Mouse (Mus musculus): ENCODE data around the gene Fat2.

The Fat2 gene

GRCm38 (mm10) chr11:55239496-55239895 lies 96.9 kb downstream of the Fat2 start:
- DNase-seq (ENCODE audit: low spot score), result no peak

GRCm38 (mm10) chr11:55236815-55237214 lies 99.5 kb downstream of the Fat2 start:
- no peak for DNase-seq (ENCODE audit: low spot score)

- no peak for DNase-seq (ENCODE audit: low spot score)
Measured at GRCm38 (mm10) chr11:55234791-55235190, 101.6 kb downstream of the Fat2 start.

- no peak for DNase-seq (ENCODE audit: low spot score)
Measured at GRCm38 (mm10) chr11:55234288-55234687, 102.1 kb downstream of the Fat2 start.

GRCm38 (mm10) chr11:55231034-55231433 lies 105.3 kb downstream of the Fat2 start:
- DNase-seq (ENCODE audit: low spot score), result no peak

GRCm38 (mm10) chr11:55221306-55221705 lies 115.1 kb downstream of the Fat2 start:
- DNase-seq (ENCODE audit: low spot score), result no peak

GRCm38 (mm10) chr11:55218473-55218872 lies 117.9 kb downstream of the Fat2 start:
- no peak for DNase-seq (ENCODE audit: low spot score)

- no peak for DNase-seq (ENCODE audit: low spot score)
Measured at GRCm38 (mm10) chr11:55217880-55218279, 118.5 kb downstream of the Fat2 start.

GRCm38 (mm10) chr11:55217418-55217817 lies 118.9 kb downstream of the Fat2 start:
- DNase-seq (ENCODE audit: low spot score), result no peak

GRCm38 (mm10) chr11:55216830-55217229 lies 119.5 kb downstream of the Fat2 start:
- no peak for DNase-seq (ENCODE audit: low spot score)

- DNase-seq (ENCODE audit: low spot score), result peak; percentile 16
Measured at GRCm38 (mm10) chr11:55216061-55216460, 120.3 kb downstream of the Fat2 start.

- peak; percentile 53 for DNase-seq (ENCODE audit: low spot score)
Measured at GRCm38 (mm10) chr11:55214978-55215377, 121.4 kb downstream of the Fat2 start.

GRCm38 (mm10) chr11:55214161-55214560 lies 122.2 kb downstream of the Fat2 start:
- no peak for DNase-seq (ENCODE audit: low spot score)

- DNase-seq (ENCODE audit: low spot score), result no peak
Measured at GRCm38 (mm10) chr11:55213518-55213917, 122.8 kb downstream of the Fat2 start.

GRCm38 (mm10) chr11:55209626-55210353 lies 126.6 kb downstream of the Fat2 start:
- DNase-seq (ENCODE audit: low spot score), result no peak

GRCm38 (mm10) chr11:55209032-55209431 lies 127.3 kb downstream of the Fat2 start:
- no peak for DNase-seq (ENCODE audit: low spot score)

GRCm38 (mm10) chr11:55208001-55208690 lies 128.2 kb downstream of the Fat2 start:
- no peak for DNase-seq (ENCODE audit: low spot score)

- DNase-seq (ENCODE audit: low spot score), result no peak
Measured at GRCm38 (mm10) chr11:55204602-55205001, 131.8 kb downstream of the Fat2 start.

GRCm38 (mm10) chr11:55204159-55204596 lies 132.2 kb downstream of the Fat2 start, which contains the start of gene Slc36a1:
Slc36a1 (plus strand) TSS chr11:55204350.
- DNase-seq (ENCODE audit: low spot score), result peak; percentile 89
